Mouse (Mus musculus) frontal cortex, postnatal 25 days (tissue): Measurements from ENCODE around the gene Gm26620.
A peak's percentile ranks its signal among the peaks of the same experiment; 100 is the strongest.

Experiments used
- DNase-seq, 2 experiments: peaks; one replicate each; pipeline ENCODE4 v3.0.0; 2022; ENCODE audit warnings: low spot score in 2 of 2

Gene Gm26620

DNA sequence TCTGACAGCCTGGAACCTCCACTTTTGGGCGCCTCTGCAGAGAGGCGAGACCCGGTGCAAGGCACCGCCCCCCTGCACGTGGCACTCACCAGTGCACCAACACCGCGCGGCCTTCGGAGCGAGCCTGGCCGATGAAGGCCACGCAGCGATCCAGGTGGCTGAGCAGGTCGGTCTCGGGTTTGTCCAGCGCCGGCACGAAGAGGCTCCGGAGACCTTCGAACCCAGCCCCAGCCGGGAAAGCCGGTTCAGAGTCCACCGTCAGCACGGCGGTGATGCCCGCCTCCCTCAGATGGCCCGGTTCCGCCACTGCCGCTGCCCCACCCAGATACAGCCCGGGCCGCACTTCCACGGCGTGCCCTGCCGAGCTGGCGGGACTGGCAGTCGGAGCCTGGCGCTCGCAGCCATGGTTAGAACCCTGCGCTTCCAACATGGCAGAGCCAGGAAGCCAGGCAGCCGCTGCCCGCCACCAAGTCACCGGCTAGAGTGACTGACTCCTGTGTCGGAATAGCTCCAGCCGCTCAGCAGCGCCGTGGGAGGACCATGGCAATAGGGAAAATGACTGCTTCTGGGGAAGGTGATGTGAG, at the start of gene Gm26620, which contains the start of gene Dusp12:
Gm26620 (plus strand) TSS at position 88 of the 584 bp plus-strand sequence.
Dusp12 (minus strand) TSS at position 563 of the 584 bp plus-strand sequence.
- DNase-seq, result peak; percentile 64 to 83

- DNase-seq, result no peak
These were observed 45.2 kb upstream of the Gm26620 start for GRCm38 (mm10) chr1:170839685-170840084.

- no peak for DNase-seq
These were observed 40.5 kb upstream of the Gm26620 start for GRCm38 (mm10) chr1:170844380-170844779.

- no peak for DNase-seq
These were observed 39.2 kb upstream of the Gm26620 start for GRCm38 (mm10) chr1:170845448-170846307.

DNA sequence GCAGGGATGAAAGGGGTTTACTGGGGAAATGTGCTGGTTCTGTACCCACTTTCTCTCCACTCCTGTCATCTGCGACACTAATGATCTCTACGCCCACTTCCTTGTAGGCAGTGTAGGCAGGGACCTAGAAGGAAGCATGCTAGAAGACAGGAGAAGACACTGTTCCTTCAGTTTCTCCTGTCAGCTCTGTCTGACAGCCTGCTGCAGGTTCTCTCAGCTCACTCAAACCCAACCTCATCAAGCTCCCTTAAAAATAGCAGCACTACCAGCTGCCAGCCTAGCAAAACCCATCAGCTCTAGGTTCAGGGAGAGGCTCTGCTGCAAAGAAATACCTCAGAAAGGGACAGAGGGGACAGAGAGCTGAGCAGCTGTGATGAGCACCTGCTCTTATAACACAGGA, 34.9 kb upstream of the Gm26620 start:
- DNase-seq, result no peak

DNA sequence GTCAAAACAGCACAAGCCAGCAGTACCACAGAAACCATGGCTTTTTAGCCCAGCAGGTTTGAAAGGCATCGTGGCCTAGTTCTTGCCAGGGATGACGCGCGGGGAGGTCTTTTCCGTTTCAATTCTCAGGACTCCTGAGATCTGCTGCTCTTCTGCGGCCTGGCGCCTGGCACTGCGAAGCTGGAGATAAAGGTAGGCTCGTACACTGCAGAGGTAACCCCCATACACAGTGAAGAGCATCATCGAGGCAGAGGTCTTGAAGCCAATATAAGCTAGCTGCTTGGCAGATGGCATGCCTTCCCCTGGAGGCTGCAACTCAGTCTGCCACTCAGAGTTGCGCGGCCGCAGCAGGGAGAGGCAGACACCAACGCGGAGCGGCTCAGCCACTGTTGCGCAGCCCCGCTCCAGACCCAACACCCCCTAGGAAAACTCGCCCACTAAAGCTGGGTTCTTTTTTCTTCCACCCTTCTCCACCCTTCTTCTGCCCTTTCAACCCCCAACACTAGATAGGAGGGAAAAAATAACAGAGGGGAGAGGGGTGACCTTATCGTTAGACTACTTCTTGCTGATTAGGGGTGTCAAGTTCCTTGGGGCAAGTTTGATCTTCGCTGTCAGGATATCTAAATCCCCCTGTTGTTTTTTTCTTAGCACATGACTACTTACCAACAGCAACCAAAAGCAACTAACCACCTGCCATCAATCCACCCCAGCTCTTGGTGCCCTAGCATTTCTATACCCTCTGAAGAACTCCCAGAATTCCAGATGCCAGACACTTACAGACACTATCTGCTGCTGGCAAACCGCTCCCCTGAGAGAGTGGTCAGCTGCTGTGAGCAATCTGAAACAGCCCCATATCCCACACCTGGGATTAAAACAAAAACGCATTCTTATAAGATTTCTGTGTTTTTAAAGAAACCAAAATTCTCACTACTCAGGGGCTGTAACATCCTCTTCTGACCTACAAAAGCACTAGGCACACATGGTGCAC, 33.9 kb upstream of the Gm26620 start:
- no peak for DNase-seq

DNA sequence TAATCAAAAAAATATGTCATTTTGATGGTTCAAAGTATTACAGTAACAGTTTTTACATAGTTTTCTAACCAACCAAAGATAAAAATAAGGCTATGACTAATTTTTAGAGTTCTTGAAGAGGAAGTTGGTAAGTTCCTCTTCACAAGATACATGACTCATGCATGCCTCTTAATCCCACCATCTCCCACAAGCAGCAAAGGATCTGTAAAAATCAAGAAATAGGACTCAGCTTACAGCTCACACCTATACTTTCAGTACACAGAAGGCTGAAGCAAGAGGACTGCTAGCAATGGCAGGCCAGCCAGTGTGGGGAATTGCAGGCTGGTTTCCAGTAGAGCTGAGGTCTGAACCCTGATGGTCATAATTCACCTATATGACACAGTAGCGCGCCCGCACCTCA, 31.3 kb upstream of the Gm26620 start:
- no peak for DNase-seq

DNA sequence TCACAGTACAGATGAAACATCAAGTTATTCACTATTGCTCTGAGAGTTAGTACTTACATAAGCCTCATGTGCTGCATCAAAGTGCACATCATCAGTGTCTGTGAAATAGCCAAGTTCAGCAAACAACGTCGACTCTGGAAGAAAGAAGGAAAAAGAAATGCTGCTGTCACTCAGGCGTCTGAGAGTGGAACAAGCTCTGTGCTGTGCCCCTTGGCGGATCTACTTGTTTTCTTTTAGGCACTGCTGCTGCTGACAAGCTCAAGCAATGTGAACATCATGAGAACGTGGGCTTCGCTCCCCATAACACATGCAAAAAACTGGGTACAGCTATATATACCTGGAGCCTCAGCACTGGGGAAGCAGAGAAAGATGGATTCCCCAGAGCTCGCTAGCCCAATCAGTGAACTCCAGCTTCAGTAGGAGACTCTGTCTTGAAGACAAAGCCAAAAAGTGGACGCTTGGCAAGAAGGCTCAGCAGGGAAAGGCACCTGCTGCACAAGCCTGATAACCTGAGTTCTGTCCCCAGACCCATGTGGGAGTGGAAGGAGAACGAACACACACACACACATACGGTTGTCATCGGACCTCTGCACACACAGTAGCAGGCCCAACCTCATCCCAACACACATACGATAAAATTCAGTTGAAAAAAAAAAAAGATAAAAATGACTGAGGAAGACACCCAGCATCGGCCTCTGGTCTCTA, 29.7 kb upstream of the Gm26620 start:
- no peak for DNase-seq

- no peak for DNase-seq
These were observed 27.5 kb upstream of the Gm26620 start for GRCm38 (mm10) chr1:170857369-170857768.

GRCm38 (mm10) chr1:170858872-170859271, 26.0 kb upstream of the Gm26620 start:
- no peak for DNase-seq

GRCm38 (mm10) chr1:170861671-170862434, 23.0 kb upstream of the Gm26620 start:
- no peak for DNase-seq

DNA sequence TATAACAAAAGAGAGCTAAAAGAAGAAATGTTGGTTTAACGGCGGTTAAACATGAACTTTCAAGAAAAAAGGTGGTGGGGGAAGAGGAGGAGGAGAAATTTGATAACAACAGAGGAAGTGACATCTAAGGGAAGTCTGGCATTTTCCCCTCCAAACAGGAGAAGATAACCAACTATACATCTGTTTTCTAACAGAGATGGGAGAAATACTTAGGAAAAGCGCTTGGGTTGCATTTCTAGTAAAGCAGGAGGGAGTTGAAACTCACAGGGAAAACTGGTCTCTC, 22.5 kb upstream of the Gm26620 start:
- no peak for DNase-seq

GRCm38 (mm10) chr1:170863033-170863432, 21.8 kb upstream of the Gm26620 start:
- no peak for DNase-seq

- DNase-seq, result no peak
These were observed 20.6 kb upstream of the Gm26620 start for GRCm38 (mm10) chr1:170864234-170864633.

GRCm38 (mm10) chr1:170864754-170865153, 20.1 kb upstream of the Gm26620 start:
- no peak for DNase-seq

GRCm38 (mm10) chr1:170865406-170865805, 19.5 kb upstream of the Gm26620 start:
- DNase-seq, result no peak

GRCm38 (mm10) chr1:170866992-170867690, 17.7 kb upstream of the Gm26620 start:
- no peak for DNase-seq

DNA sequence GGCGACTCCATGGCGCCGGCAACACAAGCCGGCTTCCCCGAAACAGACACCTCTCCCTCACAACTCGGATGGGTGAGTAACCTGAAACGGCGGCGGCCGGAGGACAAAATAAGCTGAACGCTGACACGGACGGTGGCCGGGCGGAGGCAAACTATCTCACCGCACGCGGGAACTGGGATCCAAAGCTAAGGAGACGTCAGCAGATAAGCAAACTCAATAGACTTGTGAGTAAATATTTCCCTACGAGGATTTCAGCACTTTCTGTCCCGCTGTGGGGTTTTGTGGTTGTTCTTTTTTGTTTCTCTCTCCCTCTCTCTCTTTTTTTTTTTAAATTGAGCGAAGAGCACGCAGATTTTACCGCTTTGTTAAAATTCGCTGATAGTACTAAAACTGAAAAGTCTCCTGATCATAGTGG, 17.2 kb upstream of the Gm26620 start, which contains the start of gene Atf6:
Atf6 (minus strand) TSS at position 81 of the 415 bp plus-strand sequence.
- peak; percentile 96 for DNase-seq

- peak; percentile 49 to 70 for DNase-seq
These were observed 16.6 kb upstream of the Gm26620 start for GRCm38 (mm10) chr1:170868107-170868904.
